Mouse (Mus musculus) forebrain, embryonic 16.5 days (tissue): ENCODE measurements around the gene Polr3g. TPM values are rescaled to one million over a fixed set of nuclear protein-coding genes. Genes with fewer than 3 reads are reported as not detected.
"Not testable (repeated sequence)": the region's sequence is repeated elsewhere in the genome, so short reads cannot be mapped to it uniquely, and the experiment has no call there.

Experiments used
- ATAC-seq: fragments of 200-750 bp; cut with Nextera tagmentation; 2 replicates; pipeline ENCODE4 v1.8.0; 2017; ENCODE audit warnings: mild to moderate bottlenecking, moderate library complexity
- H3K27ac ChIP-seq: fragments of 300-500 bp; sonication (generic); 2 replicates; pipeline ENCODE4 v1.5.1; 2014; ENCODE audit warnings: low read length, control low read depth
- H3K27me3 ChIP-seq: fragments of 300-500 bp; sonication (generic); replicated peaks from 2 replicates; pipeline ENCODE4 v1.6.1; 2014; ENCODE audit warnings: low read length; ENCODE audit not compliant: control insufficient read depth, insufficient read depth
- H3K36me3 ChIP-seq: fragments of 300-500 bp; sonication (generic); 2 replicates; pipeline ENCODE4 v1.6.1; 2014; ENCODE audit not compliant: control insufficient read depth, insufficient read depth
- H3K4me1 ChIP-seq: fragments of 300-500 bp; sonication (generic); replicated peaks from 2 replicates; pipeline ENCODE4 v1.6.1; 2014; ENCODE audit warnings: low read length; ENCODE audit not compliant: control insufficient read depth, insufficient read depth
- H3K4me2 ChIP-seq: fragments of 300-500 bp; sonication (generic); 2 replicates; pipeline ENCODE4 v1.6.1; 2014; ENCODE audit warnings: mild to moderate bottlenecking, low read length, control low read depth
- H3K4me3 ChIP-seq: fragments of 300-500 bp; sonication (generic); replicated peaks from 2 replicates; pipeline ENCODE4 v1.5.1; 2014; ENCODE audit warnings: mild to moderate bottlenecking, low read length, control low read depth
- H3K9ac ChIP-seq: fragments of 300-500 bp; sonication (generic); replicated peaks from 2 replicates; pipeline ENCODE4 v1.6.1; 2014; ENCODE audit warnings: low read depth, low read length, control low read depth
- H3K9me3 ChIP-seq: fragments of 300-500 bp; sonication (generic); 2 replicates; pipeline ENCODE4 v1.6.1; 2016; ENCODE audit warnings: low read length; ENCODE audit not compliant: control insufficient read depth
- WGBS: fragments of 180-500 bp; shearing (Covaris S2); extraction: QIAGEN DNeasy Blood & Tissue Kit; methylation state at CpG from one replicate; pipeline ENCODE4 v1.1.7; 2014; 5-methylcytosine and 5-hydroxymethylcytosine counted together
- polyA plus RNA-seq: library from polyadenylated mRNA; unstranded; fragments of >200 nt; fragmentation: Nextera tagmentation; extraction: Ambion mirVana; gene quantifications from 2 replicates; pipeline ENCODE4 v1.2.1, GENCODE M21; 2015

The Polr3g gene
- polyA plus RNA-seq, 1 experiment from 2014 or later = 3.3 TPM

GRCm38 (mm10) chr13:81664331-81664698 is 46.5 kb downstream of the Polr3g start:
- ATAC-seq = peak; percentile 5; the same call in 1 of the 2 replicates
- Histone ChIP-seq H3K9ac (no peak overlapping the region), H3K4me2 (no peak overlapping the region), H3K4me3 (no peak overlapping the region), H3K36me3 (peaks cover 26% of the 10 kb centered on the region), H3K27ac (no peak overlapping the region), H3K4me1 (0 out of 2 replicates have a peak, but pooled peaks cover 8% of the 10 kb centered on the region), H3K27me3 (no peaks in the 10 kb centered on the region), H3K9me3 (no peaks in the 10 kb centered on the region)
- WGBS = 82% methylated on average over 5 of the region's 5 CpGs

GRCm38 (mm10) chr13:81663566-81664330 is 47.1 kb downstream of the Polr3g start:
- 57% methylated on average over 12 of the region's 12 CpGs for WGBS
- H3K9ac ChIP-seq = no peak overlapping the region
- no peaks in the 10 kb centered on the region for H3K27me3 ChIP-seq
- H3K27ac ChIP-seq = no peak overlapping the region
- peak; percentile 77 for ATAC-seq
- no peak overlapping the region for H3K4me2 ChIP-seq
- no peaks in the 10 kb centered on the region for H3K9me3 ChIP-seq
- peaks cover 12% of the 10 kb centered on the region for H3K4me1 ChIP-seq
- H3K36me3 ChIP-seq = peaks cover 25% of the 10 kb centered on the region
- no peak overlapping the region for H3K4me3 ChIP-seq

GRCm38 (mm10) chr13:81658053-81658752 is 52.6 kb downstream of the Polr3g start:
- WGBS = 6% methylated on average over 21 of the region's 21 CpGs
- peaks cover 15% of the 10 kb centered on the region for H3K4me1 ChIP-seq
- peak overlapping the region; percentile 68 for H3K4me2 ChIP-seq
- peak overlapping the region; percentile 80 for H3K4me3 ChIP-seq
- ATAC-seq = no peak; the same call in 1 of the 2 replicates
- H3K36me3 ChIP-seq = no peaks in the 10 kb centered on the region
- H3K9ac ChIP-seq = peak overlapping the region; percentile 90
- H3K27ac ChIP-seq = peak overlapping the region; percentile 86
- no peaks in the 10 kb centered on the region for H3K27me3 ChIP-seq
- H3K9me3 ChIP-seq = no peaks in the 10 kb centered on the region

DNA sequence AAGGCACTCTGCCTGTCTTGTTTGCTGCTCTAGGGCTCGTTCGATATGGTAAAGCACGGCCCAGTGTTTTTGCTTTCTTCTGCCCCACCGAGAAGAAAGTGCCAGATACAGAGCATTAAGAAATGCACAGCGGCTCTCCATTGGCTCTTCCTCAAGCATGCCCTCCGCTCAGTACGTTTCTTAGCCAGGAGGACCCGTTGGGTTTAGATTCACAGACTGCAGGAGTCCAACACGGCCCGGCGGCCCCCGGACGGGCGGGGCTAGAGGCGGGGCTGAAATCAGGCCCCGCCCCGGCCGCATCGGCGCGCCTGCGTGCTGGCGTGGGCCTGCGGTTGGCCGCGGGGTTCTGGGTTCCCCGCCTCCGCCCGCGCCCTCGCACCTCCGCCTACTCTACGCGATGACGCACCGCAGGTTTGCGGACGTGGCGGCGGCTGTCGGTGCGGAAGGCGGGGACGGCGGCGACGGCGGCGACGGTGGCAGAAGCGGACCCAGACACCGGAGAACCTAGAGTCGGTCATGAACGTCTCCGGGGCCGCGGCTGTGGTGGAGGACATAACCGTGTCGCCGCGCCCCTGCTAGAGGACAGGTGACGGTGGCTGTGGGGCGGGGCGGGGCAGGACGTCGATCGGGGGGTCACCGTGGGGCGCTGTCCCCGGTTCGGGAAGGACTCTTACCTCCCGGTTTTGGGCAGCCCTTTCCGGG is 53.3 kb downstream of the Polr3g start, which contains the start of gene Lysmd3:
Lysmd3 (plus strand) TSS at position 313 of the 702 bp plus-strand sequence.
- peak; percentile 99 for ATAC-seq
- Histone ChIP-seq H3K9ac (peak within 1 kb of the TSS; percentile 90), H3K4me1 (peaks cover 15% of the 10 kb centered on the region), H3K27ac (peak within 1 kb of the TSS; percentile 86), H3K4me3 (peak within 1 kb of the TSS; percentile 80), H3K9me3 (no peaks in the 10 kb centered on the region), H3K27me3 (no peaks in the 10 kb centered on the region), H3K36me3 (no peaks in the 10 kb centered on the region), H3K4me2 (peak within 1 kb of the TSS; percentile 68)
- under 1% methylated on average over 73 of the region's 73 CpGs for WGBS

GRCm38 (mm10) chr13:81657008-81657350 is 53.8 kb downstream of the Polr3g start:
- H3K4me2 ChIP-seq = peak overlapping the region; percentile 68
- H3K4me3 ChIP-seq = peak overlapping the region; percentile 80
- no peak for ATAC-seq
- WGBS = 4% methylated on average over 5 of the region's 5 CpGs
- no peaks in the 10 kb centered on the region for H3K27me3 ChIP-seq
- H3K4me1 ChIP-seq = peaks cover 15% of the 10 kb centered on the region
- H3K36me3 ChIP-seq = no peaks in the 10 kb centered on the region
- peak overlapping the region; percentile 86 for H3K27ac ChIP-seq
- H3K9ac ChIP-seq = peak overlapping the region; percentile 52
- H3K9me3 ChIP-seq = no peaks in the 10 kb centered on the region

DNA sequence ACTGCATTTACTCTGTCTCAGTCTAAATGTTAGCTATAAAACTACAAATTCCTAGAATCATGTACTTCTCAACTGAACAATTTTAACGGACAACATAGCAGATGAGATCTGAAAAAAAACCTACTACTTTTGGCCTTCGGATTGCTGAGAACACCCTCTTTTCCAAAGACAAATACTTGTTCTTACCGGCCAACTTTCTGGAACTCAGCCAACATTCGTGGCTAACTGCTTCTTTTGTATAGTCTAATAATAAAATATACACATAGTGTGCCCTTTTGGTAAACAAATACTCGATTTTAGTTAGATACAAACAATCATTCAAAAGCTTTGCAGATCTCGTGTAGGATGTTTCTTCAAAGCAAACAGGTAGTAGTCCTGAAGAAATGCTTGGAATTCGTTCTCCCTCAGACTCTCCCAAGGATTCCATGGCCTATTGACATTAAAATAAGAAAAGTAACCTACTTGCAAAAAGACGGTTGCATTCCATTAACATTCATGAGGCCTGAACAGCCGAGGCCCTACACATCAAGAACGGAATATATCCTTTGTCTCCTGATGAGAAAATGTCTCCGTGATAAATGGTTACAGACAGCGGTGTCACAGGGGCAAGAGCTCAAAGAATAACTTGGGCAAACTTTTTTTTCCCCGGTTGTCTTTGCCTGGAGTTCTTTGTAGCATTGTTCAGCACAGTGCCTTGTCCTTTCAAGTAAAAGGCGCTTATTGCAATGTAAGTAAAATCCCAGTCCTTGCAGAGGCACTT is 54.5 kb downstream of the Polr3g start:
- Histone ChIP-seq H3K27me3 (no peaks in the 10 kb centered on the region), H3K4me1 (peaks cover 15% of the 10 kb centered on the region), H3K4me2 (peak overlapping the region; percentile 68), H3K9ac (no peak overlapping the region), H3K27ac (no peak overlapping the region), H3K9me3 (no peaks in the 10 kb centered on the region), H3K4me3 (no peak overlapping the region; the same call in none of the 2 replicates), H3K36me3 (no peaks in the 10 kb centered on the region)
- no peak for ATAC-seq
- WGBS = 5% methylated on average over 14 of the region's 14 CpGs

DNA sequence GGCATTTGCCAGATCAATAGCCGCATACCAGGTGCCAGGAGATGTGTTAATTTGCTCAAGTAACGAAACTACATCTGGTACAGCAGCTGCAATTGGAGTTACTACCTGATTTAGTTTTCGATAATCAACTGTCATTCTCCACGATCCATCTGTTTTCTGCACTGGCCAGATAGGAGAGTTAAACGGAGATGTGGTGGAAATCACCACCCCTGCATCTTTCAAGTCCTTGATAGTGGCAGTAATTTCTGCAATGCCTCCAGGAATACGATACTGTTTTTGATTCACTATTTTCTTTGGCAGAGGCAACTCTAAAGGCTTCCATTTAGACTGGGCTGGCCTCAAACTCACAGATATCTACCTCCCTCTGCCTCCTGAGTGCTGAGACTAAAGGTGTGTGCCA is 60.4 kb downstream of the Polr3g start:
- not testable (repeated sequence) for H3K9me3 ChIP-seq, H3K4me3 ChIP-seq, H3K27ac ChIP-seq, H3K4me1 ChIP-seq, H3K9ac ChIP-seq, H3K27me3 ChIP-seq, H3K4me2 ChIP-seq, H3K36me3 ChIP-seq, ATAC-seq
- 89% methylated on average over 5 of the region's 6 CpGs for WGBS

DNA sequence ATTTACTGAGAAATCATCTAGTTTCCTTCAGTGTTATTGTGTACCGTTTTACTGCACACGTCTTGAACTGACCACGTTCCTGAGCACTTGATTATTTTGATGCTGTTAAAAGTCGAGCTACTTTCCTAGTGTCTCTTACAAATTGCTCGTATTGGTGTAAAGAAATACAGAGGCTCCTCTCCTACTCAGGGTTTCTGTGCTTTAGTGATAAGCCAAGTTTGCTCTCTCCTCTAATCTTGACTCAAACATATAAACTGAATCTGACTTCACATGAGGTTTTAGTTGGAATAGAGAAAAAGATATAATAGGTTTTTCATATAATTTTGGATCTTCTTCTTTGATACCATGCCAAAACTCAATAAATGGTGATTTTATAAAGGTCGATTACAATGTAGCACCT is 64.5 kb downstream of the Polr3g start:
- H3K4me1 ChIP-seq = peaks cover 2% of the 10 kb centered on the region; the same call in 1 of the 2 replicates
- no peak for ATAC-seq
- no peak overlapping the region for H3K4me2 ChIP-seq
- H3K27me3 ChIP-seq = no peaks in the 10 kb centered on the region
- WGBS = 94% methylated on average over 6 of the region's 6 CpGs
- H3K4me3 ChIP-seq = no peak overlapping the region
- no peak overlapping the region for H3K9ac ChIP-seq
- no peaks in the 10 kb centered on the region for H3K36me3 ChIP-seq
- H3K9me3 ChIP-seq = no peaks in the 10 kb centered on the region
- no peak overlapping the region for H3K27ac ChIP-seq
